Mouse (Mus musculus): ENCODE results near the gene Rs1.

GRCm38 (mm10) chrX:160767713-160768112, at the start of gene Rs1:
- TF ChIP-seq CTCF (IDR thresholded peaks at IDR 0.05; ENCODE audit: borderline replicate concordance, insufficient read depth, low read length), result no peak
- no peak for TF ChIP-seq POLR2A (IDR thresholded peaks at IDR 0.05; ENCODE audit: low read depth, low read length)

Data from embryonic fibroblast, embryonic 13.5 days (primary cell).